Mouse (Mus musculus) cerebellum, postnatal 14 days (tissue): Measurements from ENCODE around the gene Madd.

Experiments used
- DNase-seq, 2 experiments: peaks; one replicate each; pipeline ENCODE4 v3.0.0; 2021; ENCODE audit warnings: mixed read lengths in 2 of 2

Madd gene

DNA sequence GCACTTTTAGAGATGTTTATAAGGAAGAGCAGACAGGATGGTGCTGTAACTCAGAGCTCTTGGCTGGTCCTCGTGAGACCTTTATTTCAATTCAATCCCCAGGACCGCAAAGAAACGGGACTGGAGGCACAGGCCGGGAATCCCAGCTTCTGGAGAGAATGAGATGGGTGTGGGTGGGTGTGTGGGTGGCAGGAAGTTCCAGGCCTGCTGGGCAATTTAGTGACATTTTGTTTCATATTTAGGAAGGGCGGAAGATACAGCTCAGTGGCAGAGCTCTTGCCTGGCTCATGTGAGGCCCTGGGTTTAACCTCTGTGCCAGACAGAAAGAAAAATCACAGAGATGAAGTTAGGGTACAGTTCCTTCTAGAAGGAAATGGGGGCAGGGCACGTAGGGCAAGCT, 93.4 kb downstream of the Madd start:
- no peak for DNase-seq

GRCm38 (mm10) chr2:91088987-91089386, 94.7 kb downstream of the Madd start:
- no peak for DNase-seq

DNA sequence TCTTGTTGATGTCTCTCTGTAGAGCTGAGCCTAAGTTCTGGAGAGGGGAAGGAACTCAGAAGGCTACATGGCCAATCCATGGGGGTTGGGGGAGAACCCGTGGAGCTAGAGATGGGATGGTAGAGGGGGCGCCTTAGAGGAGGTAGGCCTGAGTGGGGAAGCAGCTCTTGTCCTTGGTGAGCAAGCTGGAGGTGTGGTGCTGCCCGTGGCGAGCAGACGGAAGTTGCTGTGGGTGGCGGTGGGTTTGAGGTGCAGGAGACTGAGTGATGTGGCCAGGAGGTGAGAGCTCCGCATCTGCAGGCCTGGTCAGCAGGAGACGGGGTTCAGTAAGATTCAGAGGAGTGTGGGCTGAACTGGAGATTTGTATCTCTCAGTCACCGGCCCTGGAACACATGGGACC, 96.2 kb downstream of the Madd start:
- no peak for DNase-seq
